Mouse (Mus musculus) MEL (cell line): ENCODE results near the gene Poc1a. TPM values are rescaled to one million over a fixed set of nuclear protein-coding genes. Genes with fewer than 3 reads are reported as not detected.

ENCODE experiments used
- DNase-seq: peaks from one replicate; pipeline ENCODE4 v3.0.0; 2011; ENCODE audit warnings: low read depth, low spot score
- H3K27ac ChIP-seq: 2 replicates; pipeline ENCODE4 v1.5.1; 2012; ENCODE audit warnings: low read depth, mild to moderate bottlenecking, control low read depth, low read length, moderate library complexity; ENCODE audit not compliant: control insufficient read depth
- H3K27me3 ChIP-seq, 2 experiments: fragments of 150-350 bp in 1 of 2; sonication (generic) in 1 of 2; 2 replicates each; pipeline ENCODE4 v1.6.1; 2012; ENCODE audit warnings: low read length in 2 of 2, mild to moderate bottlenecking in 2 of 2, improper control_type of control experiment in 1 of 2, moderate library complexity in 1 of 2; ENCODE audit not compliant: insufficient read depth in 2 of 2, control insufficient read depth in 1 of 2
- H3K36me3 ChIP-seq, 2 experiments: 2 replicates each; pipeline ENCODE4 v1.6.1; 2012 to 2014; ENCODE audit warnings: low read length in 2 of 2, improper control_type of control experiment in 1 of 2, inconsistent platforms in 1 of 2, mild to moderate bottlenecking in 1 of 2; ENCODE audit not compliant: insufficient read depth in 2 of 2, control insufficient read depth in 1 of 2
- H3K4me1 ChIP-seq, 2 experiments: fragments of 150-350 bp in 1 of 2; sonication (generic) in 1 of 2; 2 replicates each; pipeline ENCODE4 v1.6.1; 2012; ENCODE audit warnings: low read length in 2 of 2, improper control_type of control experiment in 1 of 2, mild to moderate bottlenecking in 1 of 2; ENCODE audit not compliant: insufficient read depth in 2 of 2, control insufficient read depth in 1 of 2
- H3K4me3 ChIP-seq, 2 experiments: fragments of 150-350 bp in 1 of 2; sonication (generic) in 1 of 2; 2 replicates each; pipeline ENCODE4 v1.5.1; 2012; ENCODE audit warnings: low read depth in 2 of 2, low read length in 2 of 2, mild to moderate bottlenecking in 2 of 2, moderate library complexity in 2 of 2, control low read depth in 1 of 2, improper control_type of control experiment in 1 of 2; ENCODE audit not compliant: control insufficient read depth in 1 of 2, insufficient read depth in 1 of 2
- H3K79me2 ChIP-seq: 2 replicates; pipeline ENCODE4 v1.6.1; 2012; ENCODE audit warnings: mild to moderate bottlenecking, low read length, moderate library complexity; ENCODE audit not compliant: control insufficient read depth, poor library complexity, insufficient read depth
- H3K9ac ChIP-seq: 2 replicates; pipeline ENCODE4 v1.6.1; 2012; ENCODE audit warnings: low read depth, mild to moderate bottlenecking, control low read depth, low read length, moderate library complexity; ENCODE audit not compliant: control insufficient read depth, poor library complexity, severe bottlenecking
- H3K9me3 ChIP-seq: fragments of 150-350 bp; sonication (generic); replicated peaks from 2 replicates; pipeline ENCODE4 v1.6.1; 2012; ENCODE audit warnings: mild to moderate bottlenecking, low read length, improper control_type of control experiment, moderate library complexity; ENCODE audit not compliant: insufficient read depth
- CHD1 ChIP-seq: IDR thresholded peaks from 2 replicates; pipeline ENCODE4 v1.6.1; 2012; ENCODE audit warnings: low read depth, mild to moderate bottlenecking, inconsistent platforms, low read length, improper control_type of control experiment
- CHD2 ChIP-seq: IDR thresholded peaks from 2 replicates; pipeline ENCODE4 v1.6.1; 2011; ENCODE audit warnings: low read length, improper control_type of control experiment
- CTCF ChIP-seq, 3 experiments: IDR thresholded peaks in 2 of 3; conservative IDR thresholded peaks in 1 of 3; 2 replicates each; pipeline ENCODE4 v1.5.1; 2011 to 2012; ENCODE audit warnings: low read length in 3 of 3, low read depth in 2 of 3, mild to moderate bottlenecking in 2 of 3, improper control_type of control experiment in 1 of 3, inconsistent platforms in 1 of 3, mixed read lengths in 1 of 3, moderate library complexity in 1 of 3; ENCODE audit not compliant: control insufficient read depth in 1 of 3, insufficient read depth in 1 of 3, poor library complexity in 1 of 3, severe bottlenecking in 1 of 3
- E2F4 ChIP-seq: IDR thresholded peaks from 2 replicates; pipeline ENCODE4 v1.6.1; 2011; ENCODE audit warnings: low read depth, low read length, improper control_type of control experiment, borderline replicate concordance
- ETS1 ChIP-seq: IDR thresholded peaks from 2 replicates; pipeline ENCODE4 v1.6.1; 2012; ENCODE audit warnings: low read depth, mild to moderate bottlenecking, inconsistent platforms, low read length, improper control_type of control experiment, moderate library complexity
- GABPA ChIP-seq: IDR thresholded peaks from 2 replicates; pipeline ENCODE4 v1.6.1; 2012; ENCODE audit warnings: low read depth, mild to moderate bottlenecking, inconsistent platforms, low read length, improper control_type of control experiment, moderate library complexity
- GATA1 ChIP-seq: IDR thresholded peaks from 2 replicates; pipeline ENCODE4 v1.6.1; 2011; ENCODE audit warnings: low read depth, low read length, improper control_type of control experiment
- HCFC1 ChIP-seq: IDR thresholded peaks from 2 replicates; pipeline ENCODE4 v1.6.1; 2012; ENCODE audit warnings: low read depth, mild to moderate bottlenecking, inconsistent platforms, low read length, improper control_type of control experiment, moderate library complexity
- KAT2A ChIP-seq: conservative IDR thresholded peaks from 2 replicates; pipeline ENCODE4 v1.6.1; 2012; ENCODE audit warnings: low read depth, low read length, improper control_type of control experiment, inconsistent platforms
- MAFK ChIP-seq: IDR thresholded peaks from 2 replicates; pipeline ENCODE4 v1.6.1; 2011; ENCODE audit warnings: low read depth, mild to moderate bottlenecking, low read length, improper control_type of control experiment, borderline replicate concordance
- MAX ChIP-seq: IDR thresholded peaks from 2 replicates; pipeline ENCODE4 v1.6.1; 2011; ENCODE audit warnings: low read length, improper control_type of control experiment
- MEF2A ChIP-seq: IDR thresholded peaks from 2 replicates; pipeline ENCODE4 v1.6.1; 2014; ENCODE audit warnings: low read depth, mild to moderate bottlenecking, inconsistent platforms, low read length, improper control_type of control experiment; ENCODE audit not compliant: poor library complexity, insufficient replicate concordance, severe bottlenecking; ENCODE audit errors: extremely low read depth
- MXI1 ChIP-seq: IDR thresholded peaks from 2 replicates; pipeline ENCODE4 v1.6.1; 2011; ENCODE audit warnings: mild to moderate bottlenecking, low read depth, low read length, improper control_type of control experiment
- NRF1 ChIP-seq: IDR thresholded peaks from 2 replicates; pipeline ENCODE4 v1.6.1; 2014; ENCODE audit warnings: low read depth, mild to moderate bottlenecking, inconsistent platforms, low read length, improper control_type of control experiment, moderate library complexity; ENCODE audit not compliant: poor library complexity, insufficient read depth, severe bottlenecking
- POLR2A ChIP-seq, 2 experiments: IDR thresholded peaks; 2 replicates each; pipeline ENCODE4 v1.6.1; 2011 to 2012; ENCODE audit warnings: low read length in 2 of 2, mild to moderate bottlenecking in 2 of 2, control low read depth in 1 of 2, improper control_type of control experiment in 1 of 2, low read depth in 1 of 2, moderate library complexity in 1 of 2; ENCODE audit not compliant: control insufficient read depth in 1 of 2, insufficient read depth in 1 of 2, poor library complexity in 1 of 2
- POLR2AphosphoS2 ChIP-seq: IDR thresholded peaks from 2 replicates; pipeline ENCODE4 v1.6.1; 2011; ENCODE audit warnings: low read length, improper control_type of control experiment
- POLR2AphosphoS5 ChIP-seq: IDR thresholded peaks from 2 replicates; pipeline ENCODE4 v1.6.1; 2012; ENCODE audit warnings: low read depth, borderline replicate concordance, mild to moderate bottlenecking, inconsistent platforms, low read length, moderate library complexity, mixed read lengths
- RCOR1 ChIP-seq: IDR thresholded peaks from 2 replicates; pipeline ENCODE4 v1.6.1; 2012; ENCODE audit warnings: low read depth, mild to moderate bottlenecking, inconsistent platforms, low read length, improper control_type of control experiment
- TAL1 ChIP-seq: IDR thresholded peaks from 2 replicates; pipeline ENCODE4 v1.6.1; 2012; ENCODE audit warnings: mild to moderate bottlenecking, inconsistent platforms, low read length, moderate library complexity, mixed read lengths
- TBP ChIP-seq: IDR thresholded peaks from 2 replicates; pipeline ENCODE4 v1.8.0; 2011; ENCODE audit warnings: low read depth, low read length, improper control_type of control experiment
- TCF12 ChIP-seq: IDR thresholded peaks from 2 replicates; pipeline ENCODE4 v1.6.1; 2014; ENCODE audit warnings: low read depth, mild to moderate bottlenecking, inconsistent platforms, low read length, improper control_type of control experiment, moderate library complexity
- USF1 ChIP-seq: IDR thresholded peaks from 2 replicates; pipeline ENCODE4 v1.6.1; 2014; ENCODE audit warnings: low read depth, mild to moderate bottlenecking, inconsistent platforms, low read length, improper control_type of control experiment, moderate library complexity
- ZMIZ1 ChIP-seq: IDR thresholded peaks from 2 replicates; pipeline ENCODE4 v1.6.1; 2012; ENCODE audit warnings: low read depth, mild to moderate bottlenecking, inconsistent platforms, low read length, improper control_type of control experiment, moderate library complexity
- polyA plus RNA-seq, 2 experiments: library from polyadenylated mRNA; stranded (reverse) in 1 of 2; unstranded in 1 of 2; fragments of >175 nt in 1 of 2; fragments of >200 nt in 1 of 2; gene quantifications; 2 replicates each; pipeline versions ENCODE4 v1.2.1 to v1.2.4; 2012; ENCODE audit warnings: low replicate concordance in 2 of 2, low read depth in 1 of 2; ENCODE audit not compliant: insufficient read length in 2 of 2, insufficient read depth in 1 of 2, missing spikeins in 1 of 2
- total RNA-seq: library from RNA; depleted of rRNA; stranded (reverse); fragments of 300-350 nt; gene quantifications from 2 replicates; pipeline ENCODE4 v1.2.3, GENCODE M21; 2012

The Poc1a gene
- total and polyA plus RNA-seq, 3 experiments: 33.8 to 41.3 TPM; not detected in 1

DNA sequence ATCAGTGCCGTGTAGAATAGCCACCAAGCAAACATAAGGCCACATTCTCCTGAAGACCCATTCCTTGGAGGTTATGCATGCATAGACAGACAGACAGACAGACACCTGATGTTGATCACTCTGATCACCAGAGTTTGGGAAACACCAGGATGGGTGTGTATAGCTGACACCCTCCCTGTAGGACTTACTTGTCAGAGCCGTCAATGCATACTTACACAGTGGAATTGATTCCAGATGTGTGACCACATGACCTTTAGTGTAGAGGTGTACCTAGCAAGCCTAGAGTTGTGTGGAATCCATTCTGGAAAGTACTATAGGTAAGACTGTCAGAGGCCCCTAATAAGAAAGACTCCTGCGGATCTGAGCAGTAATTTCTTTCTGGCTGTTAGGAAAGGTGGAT lies 76.3 kb downstream of the Poc1a start:
- DNase-seq: no peak
- Histone ChIP-seq H3K9me3 (no peaks in the 10 kb centered on the region), H3K27me3 (no peaks in the 10 kb centered on the region), H3K79me2 (no peaks in the 10 kb centered on the region), H3K27ac (no peak overlapping the region), H3K4me1 (peaks cover 0 to 11% of the 10 kb centered on the region in 2 experiments; a peak in 2 of 4 replicates), H3K9ac (no peak overlapping the region), H3K4me3 (no peak overlapping the region), H3K36me3 (no peaks in the 10 kb centered on the region)
- no peak for TF ChIP-seq ZMIZ1
- TF ChIP-seq MAFK: no peak
- no peak for TF ChIP-seq CTCF (IDR thresholded peaks at IDR 0.05 in 2 of 3, conservative IDR thresholded peaks at IDR 0.05 in 1 of 3; ENCODE audit: control insufficient read depth in 1 of 3, insufficient read depth in 1 of 3, low read depth in 2 of 3, low read length in 3 of 3, poor library complexity in 1 of 3, severe bottlenecking in 1 of 3)
- TF ChIP-seq MEF2A: no peak
- TF ChIP-seq TBP: no peak
- TF ChIP-seq POLR2AphosphoS2: no peak
- no peak for TF ChIP-seq GATA1
- no peak for TF ChIP-seq TCF12
- TF ChIP-seq KAT2A: no peak
- TF ChIP-seq CHD1: no peak
- TF ChIP-seq CHD2: no peak
- TF ChIP-seq RCOR1: no peak

DNA sequence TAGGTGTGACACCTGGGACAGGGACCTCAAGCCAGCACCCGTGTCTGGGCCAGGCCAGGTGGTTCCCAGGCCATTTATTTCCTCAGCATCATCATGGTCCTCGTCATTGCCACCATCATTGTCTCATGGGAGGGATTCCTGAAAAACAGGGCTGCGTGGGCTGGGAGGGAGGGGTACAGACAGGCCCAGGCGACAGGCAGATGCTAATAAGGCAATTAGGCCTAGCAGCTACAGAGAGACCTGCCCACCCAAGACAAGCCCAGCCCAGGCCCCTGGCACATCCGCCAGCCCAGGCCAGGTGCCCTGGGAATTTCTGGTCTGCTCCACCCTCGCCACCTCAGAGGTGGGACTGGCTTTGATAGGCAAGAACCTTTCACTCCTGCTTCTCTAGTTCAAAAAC lies 78.4 kb downstream of the Poc1a start:
- TF ChIP-seq TBP: no peak
- TF ChIP-seq E2F4: no peak
- TF ChIP-seq TAL1: no peak
- TF ChIP-seq ETS1: no peak
- no peak for TF ChIP-seq MAFK
- TF ChIP-seq POLR2A (IDR thresholded peaks at IDR 0.05; ENCODE audit: control insufficient read depth in 1 of 2, insufficient read depth in 1 of 2, low read depth in 1 of 2, low read length in 2 of 2, poor library complexity in 1 of 2): no peak
- no peak for TF ChIP-seq HCFC1
- no peak for TF ChIP-seq TCF12
- TF ChIP-seq ZMIZ1: no peak
- TF ChIP-seq MXI1: no peak
- TF ChIP-seq RCOR1: no peak
- no peak for TF ChIP-seq KAT2A
- no peak for TF ChIP-seq POLR2AphosphoS5
- no peak for TF ChIP-seq NRF1
- no peak for TF ChIP-seq USF1
- TF ChIP-seq GABPA: no peak
- TF ChIP-seq CHD1: no peak
- no peak for TF ChIP-seq MAX
- no peak overlapping the region for H3K4me3 ChIP-seq
- H3K9me3 ChIP-seq: no peaks in the 10 kb centered on the region
- H3K79me2 ChIP-seq: no peaks in the 10 kb centered on the region
- H3K27ac ChIP-seq: no peak overlapping the region
- H3K27me3 ChIP-seq: no peaks in the 10 kb centered on the region
- H3K36me3 ChIP-seq: no peaks in the 10 kb centered on the region
- DNase-seq: no peak
- peaks cover 0 to 11% of the 10 kb centered on the region in 2 experiments; a peak in 2 of 4 replicates for H3K4me1 ChIP-seq
- no peak overlapping the region for H3K9ac ChIP-seq
